Mouse (Mus musculus) erythroblast, adult 5-6 weeks (primary cell): Measurements from ENCODE around the gene Aim2. TPM values are rescaled to one million over a fixed set of nuclear protein-coding genes. Genes with fewer than 3 reads are reported as not detected.

Experiments
- ATAC-seq: replicated peaks from 2 replicates; pipeline ENCODE4 v1.8.0; 2016; ENCODE audit warnings: moderate number of reproducible peaks, mild to moderate bottlenecking, moderate TSS enrichment, inconsistent platforms; ENCODE audit not compliant: poor library complexity, low FRiP score, severe bottlenecking
- total RNA-seq, 2 experiments: library from RNA; stranded (forward) in 1 of 2; stranded (reverse) in 1 of 2; fragments of 150-400 nt in 1 of 2; fragments of 200-764, 138-1000 nt in 1 of 2; gene quantifications; 2 replicates each; pipeline versions ENCODE4 v1.2.3 to v1.2.4; 2015 to 2017; ENCODE audit warnings: low replicate concordance in 2 of 2

The Aim2 gene
- total RNA-seq, 2 experiments from 2014 or later = 27.7 to 55.4 TPM

GRCm38 (mm10) chr1:173374020-173374419 is 23.3 kb downstream of the Aim2 start:
- ATAC-seq = no peak

- peak; percentile 85; the same call in 1 of the 2 replicates for ATAC-seq
These were observed 26.9 kb downstream of the Aim2 start for GRCm38 (mm10) chr1:173377380-173378112.

GRCm38 (mm10) chr1:173381436-173381835 is 30.8 kb downstream of the Aim2 start:
- ATAC-seq = no peak

- no peak for ATAC-seq
These were observed 38.8 kb downstream of the Aim2 start for GRCm38 (mm10) chr1:173389431-173389830.

GRCm38 (mm10) chr1:173389901-173390401 is 39.3 kb downstream of the Aim2 start:
- ATAC-seq = no peak

- no peak for ATAC-seq
These were observed 41.1 kb downstream of the Aim2 start for GRCm38 (mm10) chr1:173391754-173392153.

GRCm38 (mm10) chr1:173398323-173398970 is 47.8 kb downstream of the Aim2 start:
- peak; percentile 76 for ATAC-seq

- ATAC-seq = no peak
These were observed 54.1 kb downstream of the Aim2 start for GRCm38 (mm10) chr1:173404696-173405309.

GRCm38 (mm10) chr1:173409066-173409465 is 58.4 kb downstream of the Aim2 start:
- no peak for ATAC-seq

- no peak for ATAC-seq
These were observed 61.2 kb downstream of the Aim2 start for GRCm38 (mm10) chr1:173411863-173412262.

GRCm38 (mm10) chr1:173414631-173415030 is 64.0 kb downstream of the Aim2 start:
- ATAC-seq = no peak

GRCm38 (mm10) chr1:173418516-173418915 is 67.8 kb downstream of the Aim2 start:
- ATAC-seq = no peak

- no peak for ATAC-seq
These were observed 68.4 kb downstream of the Aim2 start for GRCm38 (mm10) chr1:173418936-173419621.

GRCm38 (mm10) chr1:173420374-173420773 is 69.7 kb downstream of the Aim2 start:
- no peak for ATAC-seq

GRCm38 (mm10) chr1:173426345-173426744 is 75.7 kb downstream of the Aim2 start:
- no peak for ATAC-seq

GRCm38 (mm10) chr1:173427385-173427784 is 76.7 kb downstream of the Aim2 start:
- no peak for ATAC-seq

- no peak for ATAC-seq
These were observed 79.5 kb downstream of the Aim2 start for GRCm38 (mm10) chr1:173429995-173430699.

GRCm38 (mm10) chr1:173432411-173432810 is 81.7 kb downstream of the Aim2 start:
- no peak for ATAC-seq

- ATAC-seq = no peak
These were observed 86.7 kb downstream of the Aim2 start for GRCm38 (mm10) chr1:173437161-173437953.
